Mouse (Mus musculus): ENCODE results near the gene Pard6b. TPM values are rescaled to one million over a fixed set of nuclear protein-coding genes. Genes with fewer than 3 reads are reported as not detected.
A peak's percentile ranks its signal among the peaks of the same experiment; 100 is the strongest.

Pard6b gene
- total and polyA plus RNA-seq, 2 experiments from 2014 or later: 3.5 to 6.5 TPM

DNA sequence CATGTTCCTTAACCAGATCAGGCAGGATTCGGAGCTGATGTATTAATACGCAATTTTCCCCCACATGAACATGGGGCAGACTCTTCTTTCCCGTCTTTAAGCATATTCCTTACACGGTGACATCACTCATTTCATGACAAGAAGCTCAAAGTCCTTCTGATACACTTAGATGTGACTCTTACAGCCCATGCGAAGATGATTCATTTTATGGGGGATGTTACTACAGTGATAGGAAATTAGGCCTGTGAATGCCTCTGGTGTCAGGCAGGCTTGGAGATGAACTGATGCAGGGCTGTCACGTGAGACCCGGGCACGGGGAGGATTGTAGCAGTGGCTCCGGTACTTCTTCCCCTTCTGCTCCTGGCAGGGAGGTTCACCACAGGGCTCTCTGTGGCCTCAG is 6.0 kb downstream of the Pard6b start:
- Histone ChIP-seq H3K36me3 (replicated peaks; ENCODE audit: control insufficient read depth, insufficient read depth, low read length) (no peaks in the 10 kb centered on the region), H3K4me1 (ENCODE audit: control insufficient read depth, insufficient read depth) (peaks cover 2% of the 10 kb centered on the region; the same call in 1 of the 2 replicates), H3K27ac (ENCODE audit: low read depth) (no peak overlapping the region), H3K4me2 (ENCODE audit: low read depth, low read length) (no peak overlapping the region), H3K27me3 (ENCODE audit: control insufficient read depth, insufficient read depth, low read length) (no peaks in the 10 kb centered on the region), H3K9ac (replicated peaks; ENCODE audit: low read depth, low read length) (no peak overlapping the region), H3K4me3 (ENCODE audit: low read depth, low read length) (no peak overlapping the region), H3K9me3 (replicated peaks; ENCODE audit: control insufficient read depth, low read length) (no peaks in the 10 kb centered on the region)
- no peak for ATAC-seq (ENCODE audit: insufficient read depth, low read depth)
- 76% methylated on average over 9 of the region's 9 CpGs for WGBS
- no peak for DNase-seq (ENCODE audit: low spot score)
- TF ChIP-seq CTCF (IDR thresholded peaks at IDR 0.05; ENCODE audit: low read depth): no peak
- TF ChIP-seq EP300 (IDR thresholded peaks at IDR 0.05; ENCODE audit: low read depth): no peak

DNA sequence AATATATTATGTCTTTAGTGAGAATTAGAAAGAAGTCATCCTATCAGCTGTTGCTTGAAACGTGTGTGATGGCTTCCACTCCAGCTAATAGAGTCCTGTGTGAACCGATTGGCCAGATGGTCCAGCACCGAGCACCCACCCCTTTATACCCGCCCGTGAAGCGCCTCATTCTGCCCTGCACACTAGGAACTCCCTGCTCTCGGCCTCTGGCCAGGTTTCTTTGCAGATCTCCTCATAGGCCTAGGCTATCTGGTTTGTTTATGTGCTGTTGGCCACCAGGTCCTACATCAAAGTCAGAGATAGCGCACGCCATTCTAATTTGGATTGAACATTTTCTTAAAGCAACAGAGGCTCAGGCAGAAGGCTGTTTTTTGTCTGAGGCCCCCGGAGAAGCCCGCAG is 10.8 kb downstream of the Pard6b start:
- WGBS: 39% methylated on average over 11 of the region's 11 CpGs
- Histone ChIP-seq H3K9ac (replicated peaks; ENCODE audit: low read depth, low read length) (no peak overlapping the region), H3K9me3 (replicated peaks; ENCODE audit: control insufficient read depth, low read length) (no peaks in the 10 kb centered on the region), H3K27ac (ENCODE audit: low read depth) (peak overlapping the region; percentile 50), H3K4me2 (ENCODE audit: low read depth, low read length) (no peak overlapping the region), H3K36me3 (replicated peaks; ENCODE audit: control insufficient read depth, insufficient read depth, low read length) (no peaks in the 10 kb centered on the region), H3K4me3 (ENCODE audit: low read depth, low read length) (no peak overlapping the region), H3K27me3 (ENCODE audit: control insufficient read depth, insufficient read depth, low read length) (no peaks in the 10 kb centered on the region), H3K4me1 (ENCODE audit: control insufficient read depth, insufficient read depth) (peaks cover 16% of the 10 kb centered on the region)
- DNase-seq (ENCODE audit: low spot score): peak; percentile 76
- TF ChIP-seq EP300 (IDR thresholded peaks at IDR 0.05; ENCODE audit: low read depth) (no peak), CTCF (IDR thresholded peaks at IDR 0.05; ENCODE audit: low read depth) (no peak)
- ATAC-seq (ENCODE audit: insufficient read depth, low read depth): peak; percentile 90

- Histone ChIP-seq H3K4me3 (ENCODE audit: low read depth, low read length) (no peak overlapping the region), H3K27me3 (ENCODE audit: control insufficient read depth, insufficient read depth, low read length) (no peaks in the 10 kb centered on the region), H3K9ac (replicated peaks; ENCODE audit: low read depth, low read length) (no peak overlapping the region), H3K9me3 (replicated peaks; ENCODE audit: control insufficient read depth, low read length) (no peaks in the 10 kb centered on the region), H3K4me1 (ENCODE audit: control insufficient read depth, insufficient read depth) (peaks cover 16% of the 10 kb centered on the region), H3K27ac (ENCODE audit: low read depth) (no peak overlapping the region), H3K4me2 (ENCODE audit: low read depth, low read length) (no peak overlapping the region), H3K36me3 (replicated peaks; ENCODE audit: control insufficient read depth, insufficient read depth, low read length) (no peaks in the 10 kb centered on the region)
- WGBS: 89% methylated on average over 4 of the region's 4 CpGs
- TF ChIP-seq CTCF (IDR thresholded peaks at IDR 0.05; ENCODE audit: low read depth) (no peak), EP300 (IDR thresholded peaks at IDR 0.05; ENCODE audit: low read depth) (no peak)
- ATAC-seq (ENCODE audit: insufficient read depth, low read depth) (no peak), DNase-seq (ENCODE audit: low spot score) (no peak)
Observed at GRCm38 (mm10) chr2:168093077-168093476, 12.3 kb downstream of the Pard6b start.

GRCm38 (mm10) chr2:168095077-168095476 is 14.3 kb downstream of the Pard6b start:
- TF ChIP-seq CTCF (IDR thresholded peaks at IDR 0.05; ENCODE audit: low read depth): no peak
- no peak for TF ChIP-seq EP300 (IDR thresholded peaks at IDR 0.05; ENCODE audit: low read depth)

DNA sequence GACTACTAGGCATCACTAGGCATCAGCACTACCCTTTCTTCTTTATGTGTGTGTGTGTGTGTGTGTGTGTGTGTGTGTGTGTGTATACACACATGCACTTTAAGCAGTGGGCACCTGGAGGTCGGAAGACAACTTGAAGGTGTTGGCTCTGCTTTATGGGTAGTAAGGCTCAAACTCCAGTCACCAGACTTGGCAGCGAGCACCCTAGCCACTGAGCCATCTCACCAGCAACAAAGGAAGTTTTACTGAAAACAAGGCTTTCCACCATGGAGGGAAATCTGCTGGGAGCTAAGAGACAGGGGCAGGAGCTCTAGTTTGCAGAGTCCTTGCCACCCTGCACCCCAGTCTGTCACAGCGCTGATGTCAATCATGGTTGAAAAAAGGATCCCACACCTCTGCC is 15.7 kb downstream of the Pard6b start:
- peaks cover 13% of the 10 kb centered on the region for H3K4me1 ChIP-seq (ENCODE audit: control insufficient read depth, insufficient read depth)
- H3K9ac ChIP-seq (replicated peaks; ENCODE audit: low read depth, low read length): no peak overlapping the region
- no peaks in the 10 kb centered on the region for H3K27me3 ChIP-seq (ENCODE audit: control insufficient read depth, insufficient read depth, low read length)
- no peaks in the 10 kb centered on the region for H3K9me3 ChIP-seq (replicated peaks; ENCODE audit: control insufficient read depth, low read length)
- H3K27ac ChIP-seq (ENCODE audit: low read depth): no peak overlapping the region
- no peak overlapping the region for H3K4me3 ChIP-seq (ENCODE audit: low read depth, low read length)
- peaks cover 10% of the 10 kb centered on the region for H3K36me3 ChIP-seq (replicated peaks; ENCODE audit: control insufficient read depth, insufficient read depth, low read length)
- no peak for DNase-seq (ENCODE audit: low spot score)
- TF ChIP-seq EP300 (IDR thresholded peaks at IDR 0.05; ENCODE audit: low read depth): no peak
- no peak for TF ChIP-seq CTCF (IDR thresholded peaks at IDR 0.05; ENCODE audit: low read depth)
- H3K4me2 ChIP-seq (ENCODE audit: low read depth, low read length): no peak overlapping the region
- 76% methylated on average over 3 of the region's 3 CpGs for WGBS
- ATAC-seq (ENCODE audit: insufficient read depth, low read depth): no peak

More at GRCm38 (mm10) chr2:168095077-168095476, 14.3 kb downstream of the Pard6b start:
- WGBS: 32% methylated on average over 8 of the region's 8 CpGs
- no peak for DNase-seq (ENCODE audit: low spot score)
- Histone ChIP-seq H3K27me3 (ENCODE audit: control insufficient read depth, insufficient read depth, low read length) (no peaks in the 10 kb centered on the region), H3K9ac (replicated peaks; ENCODE audit: low read depth, low read length) (no peak overlapping the region), H3K9me3 (replicated peaks; ENCODE audit: control insufficient read depth, low read length) (no peaks in the 10 kb centered on the region), H3K4me3 (ENCODE audit: low read depth, low read length) (no peak overlapping the region), H3K27ac (ENCODE audit: low read depth) (peak overlapping the region; percentile 74), H3K36me3 (replicated peaks; ENCODE audit: control insufficient read depth, insufficient read depth, low read length) (peaks cover 10% of the 10 kb centered on the region), H3K4me2 (ENCODE audit: low read depth, low read length) (no peak overlapping the region; the same call in 1 of the 2 replicates), H3K4me1 (ENCODE audit: control insufficient read depth, insufficient read depth) (peaks cover 16% of the 10 kb centered on the region)
- 0 out of 2 replicates have a peak, but pooled peaks have one; percentile 3 for ATAC-seq (ENCODE audit: insufficient read depth, low read depth)

DNA sequence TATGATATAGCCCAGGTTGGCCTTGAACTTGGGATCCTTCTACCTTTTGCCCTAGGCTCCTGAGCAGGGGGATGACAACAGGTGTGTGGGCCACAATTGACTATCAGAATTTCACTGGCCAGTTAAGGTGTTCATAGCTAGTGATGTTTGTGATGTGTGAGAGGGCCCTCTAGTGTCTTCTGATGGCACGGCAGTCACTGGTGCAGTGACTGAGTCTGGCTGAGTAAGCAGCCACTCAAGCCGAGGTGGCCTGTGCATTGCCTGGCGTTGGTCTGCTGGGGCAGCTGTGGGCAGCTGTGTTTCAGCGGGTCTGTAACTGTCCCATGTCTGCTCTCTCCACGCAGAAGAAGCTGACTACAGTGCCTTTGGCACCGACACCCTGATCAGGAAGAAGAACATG is 17.2 kb downstream of the Pard6b start:
- Histone ChIP-seq H3K4me1 (ENCODE audit: control insufficient read depth, insufficient read depth) (peaks cover 13% of the 10 kb centered on the region), H3K27ac (ENCODE audit: low read depth) (no peak overlapping the region), H3K9me3 (replicated peaks; ENCODE audit: control insufficient read depth, low read length) (no peaks in the 10 kb centered on the region), H3K4me3 (ENCODE audit: low read depth, low read length) (no peak overlapping the region), H3K36me3 (replicated peaks; ENCODE audit: control insufficient read depth, insufficient read depth, low read length) (peaks cover 10% of the 10 kb centered on the region), H3K9ac (replicated peaks; ENCODE audit: low read depth, low read length) (no peak overlapping the region), H3K4me2 (ENCODE audit: low read depth, low read length) (no peak overlapping the region), H3K27me3 (ENCODE audit: control insufficient read depth, insufficient read depth, low read length) (no peaks in the 10 kb centered on the region)
- DNase-seq (ENCODE audit: low spot score) (peak; percentile 39), ATAC-seq (ENCODE audit: insufficient read depth, low read depth) (peak; percentile 56)
- TF ChIP-seq CTCF (IDR thresholded peaks at IDR 0.05; ENCODE audit: low read depth) (peak; percentile 74), EP300 (IDR thresholded peaks at IDR 0.05; ENCODE audit: low read depth) (no peak)
- 20% methylated on average over 6 of the region's 6 CpGs for WGBS
